Mouse (Mus musculus) spleen, adult 2 months (tissue): ENCODE measurements around the gene Dst. TPM values are rescaled to one million over a fixed set of nuclear protein-coding genes. Genes with fewer than 3 reads are reported as not detected.

Source experiments
- DNase-seq, 2 experiments: peaks; one replicate each; pipeline versions ENCODE4 v3.0.0 to v3.0.0-alpha.2; 2012 to 2021; ENCODE audit warnings: low spot score in 2 of 2, low read depth in 1 of 2
- H3K27ac ChIP-seq: fragments of 200-500 bp; 2 replicates; pipeline ENCODE4 v1.5.1; 2012; ENCODE audit warnings: low read length, inconsistent platforms; ENCODE audit not compliant: insufficient read depth
- H3K27me3 ChIP-seq: fragments of 200-500 bp; 2 replicates; pipeline ENCODE4 v1.6.1; 2012; ENCODE audit warnings: mild to moderate bottlenecking, moderate library complexity, low read length, inconsistent platforms; ENCODE audit not compliant: control insufficient read depth, insufficient read depth
- H3K36me3 ChIP-seq: fragments of 200-500 bp; 2 replicates; pipeline ENCODE4 v1.6.1; 2012; ENCODE audit warnings: mild to moderate bottlenecking, low read length, inconsistent platforms; ENCODE audit not compliant: control insufficient read depth, insufficient read depth
- H3K4me1 ChIP-seq: fragments of 200-500 bp; 2 replicates; pipeline ENCODE4 v1.6.1; 2011; ENCODE audit warnings: inconsistent platforms; ENCODE audit not compliant: control insufficient read depth, insufficient read depth, insufficient read length
- H3K4me3 ChIP-seq: fragments of 200-500 bp; 2 replicates; pipeline ENCODE4 v1.5.1; 2011; ENCODE audit warnings: mild to moderate bottlenecking, inconsistent platforms; ENCODE audit not compliant: insufficient read depth, insufficient read length; ENCODE audit errors: extremely low read depth
- CTCF ChIP-seq: fragments of 200-500 bp; IDR thresholded peaks from 2 replicates; pipeline ENCODE4 v1.5.1; 2011; ENCODE audit warnings: mild to moderate bottlenecking, inconsistent platforms; ENCODE audit not compliant: insufficient read depth, insufficient read length, insufficient replicate concordance; ENCODE audit errors: extremely low read depth
- POLR2A ChIP-seq: fragments of 200-500 bp; IDR thresholded peaks from 2 replicates; pipeline ENCODE4 v1.6.1; 2011; ENCODE audit warnings: low read depth, low read length, inconsistent platforms
- WGBS: fragments of 180-500 bp; shearing (Covaris S2); methylation state at CpG from one replicate; pipeline ENCODE4 v1.1.7; 2018; 5-methylcytosine and 5-hydroxymethylcytosine counted together
- polyA plus RNA-seq: library from polyadenylated mRNA; depleted of rRNA; stranded (reverse); fragments of >200 nt; gene quantifications from 2 replicates; pipeline ENCODE4 v1.2.3, GENCODE M21; 2012

The Dst gene
- polyA plus RNA-seq, 1 experiment, result 7.6 TPM

DNA sequence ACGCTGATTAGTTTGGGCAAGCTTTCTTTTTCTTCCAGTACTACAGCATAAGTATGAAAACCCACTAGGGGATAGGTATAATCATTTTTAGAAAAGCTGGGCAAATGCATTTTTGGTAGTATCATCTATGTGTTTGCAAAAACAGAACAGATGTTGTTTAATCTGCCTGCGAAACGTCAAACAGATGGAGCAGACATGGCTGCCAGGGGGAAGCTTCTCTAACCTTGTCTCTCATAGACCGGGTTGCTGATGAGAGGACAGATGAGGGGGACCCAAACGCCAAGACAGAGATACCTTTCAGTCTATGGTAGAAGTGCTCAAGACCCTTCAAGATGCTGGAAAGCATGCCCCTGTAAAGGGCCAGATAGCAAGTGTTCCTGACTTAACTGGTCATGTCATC, 40.5 kb downstream of the Dst start:
- Histone ChIP-seq H3K27ac (no peak overlapping the region), H3K27me3 (no peaks in the 10 kb centered on the region), H3K36me3 (no peaks in the 10 kb centered on the region), H3K4me1 (no peaks in the 10 kb centered on the region), H3K4me3 (no peak overlapping the region)
- no peak for TF ChIP-seq CTCF
- no peak for TF ChIP-seq POLR2A
- WGBS, result 90% methylated on average over 5 of the region's 5 CpGs
- no peak for DNase-seq

GRCm38 (mm10) chr1:33955626-33956025, 47.6 kb downstream of the Dst start:
- WGBS, result 92% methylated on average over 6 of the region's 6 CpGs

DNA sequence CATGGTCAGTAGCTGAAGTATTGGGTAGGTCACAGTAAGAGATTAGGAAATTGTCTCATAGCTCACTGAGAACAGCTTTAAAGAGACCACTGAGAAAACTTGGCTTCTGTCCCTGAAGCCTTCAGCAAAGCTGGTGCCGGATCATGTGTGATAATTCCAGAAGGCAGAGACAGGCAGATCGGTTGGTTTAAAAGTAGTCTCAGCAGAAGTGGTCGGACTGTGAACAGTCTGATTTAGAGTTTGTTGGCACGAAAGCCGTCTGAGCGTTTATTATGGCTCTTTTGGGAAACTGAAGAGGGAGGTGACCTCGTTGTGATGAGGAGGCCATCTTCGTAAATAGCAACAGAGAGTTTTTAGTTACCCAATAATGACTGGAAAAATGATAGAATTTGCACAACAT, 52.4 kb downstream of the Dst start:
- Histone ChIP-seq H3K36me3 (no peaks in the 10 kb centered on the region), H3K27me3 (no peaks in the 10 kb centered on the region), H3K27ac (no peak overlapping the region), H3K4me1 (no peaks in the 10 kb centered on the region), H3K4me3 (no peak overlapping the region)
- TF ChIP-seq CTCF (no peak), POLR2A (no peak)
- no peak for DNase-seq
- WGBS, result 83% methylated on average over 8 of the region's 8 CpGs

More at GRCm38 (mm10) chr1:33955626-33956025, 47.6 kb downstream of the Dst start:
- Histone ChIP-seq H3K27ac (no peak overlapping the region), H3K4me3 (no peak overlapping the region), H3K36me3 (no peaks in the 10 kb centered on the region), H3K27me3 (no peaks in the 10 kb centered on the region), H3K4me1 (no peaks in the 10 kb centered on the region)
- no peak for DNase-seq
- no peak for TF ChIP-seq POLR2A
- no peak for TF ChIP-seq CTCF

DNA sequence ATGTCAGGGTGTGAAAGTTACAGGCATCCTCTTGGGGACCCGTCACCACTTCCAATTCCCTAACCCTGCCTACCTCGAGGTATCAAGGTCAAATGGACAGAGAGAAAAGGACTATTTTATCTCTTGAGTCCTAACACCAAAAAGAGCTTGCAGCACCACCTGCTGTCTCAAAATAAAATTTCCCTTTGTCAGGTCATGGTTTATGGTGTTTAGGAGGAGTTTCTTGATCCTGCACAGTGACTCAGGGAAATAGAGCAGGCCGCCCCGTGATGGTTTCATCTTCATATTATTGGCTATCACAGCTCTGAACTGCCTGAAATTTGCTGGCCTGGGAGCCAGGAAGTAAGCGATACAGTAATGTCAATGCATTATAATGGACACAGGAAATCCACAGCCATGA, 56.6 kb downstream of the Dst start:
- no peaks in the 10 kb centered on the region for H3K36me3 ChIP-seq
- DNase-seq, result no peak
- TF ChIP-seq POLR2A (no peak), CTCF (no peak)
- WGBS, result 18% methylated on average over 5 of the region's 5 CpGs
- H3K27me3 ChIP-seq, result no peaks in the 10 kb centered on the region
- H3K4me3 ChIP-seq, result no peak overlapping the region
- H3K27ac ChIP-seq, result no peak overlapping the region
- no peaks in the 10 kb centered on the region for H3K4me1 ChIP-seq

DNA sequence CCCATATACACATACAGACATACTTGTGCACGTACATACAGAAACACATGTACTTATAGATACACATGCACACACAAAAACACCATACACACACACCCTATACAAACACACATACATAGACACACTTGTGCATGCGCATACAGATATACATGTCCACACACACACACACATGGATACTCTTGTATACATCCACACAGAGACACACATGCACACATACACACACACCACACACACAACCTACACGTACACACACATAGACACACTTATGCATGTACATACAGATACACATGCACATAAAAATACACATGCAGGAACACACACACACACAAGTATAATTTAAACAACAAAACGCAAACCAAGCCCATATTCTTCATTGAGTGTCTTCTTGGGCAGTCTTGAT, 57.8 kb downstream of the Dst start:
- no peak for DNase-seq
- Histone ChIP-seq H3K27me3 (no peaks in the 10 kb centered on the region), H3K4me3 (no peak overlapping the region), H3K27ac (no peak overlapping the region), H3K36me3 (no peaks in the 10 kb centered on the region), H3K4me1 (no peaks in the 10 kb centered on the region)
- 90% methylated on average over 4 of the region's 4 CpGs for WGBS
- no peak for TF ChIP-seq CTCF
- no peak for TF ChIP-seq POLR2A

DNA sequence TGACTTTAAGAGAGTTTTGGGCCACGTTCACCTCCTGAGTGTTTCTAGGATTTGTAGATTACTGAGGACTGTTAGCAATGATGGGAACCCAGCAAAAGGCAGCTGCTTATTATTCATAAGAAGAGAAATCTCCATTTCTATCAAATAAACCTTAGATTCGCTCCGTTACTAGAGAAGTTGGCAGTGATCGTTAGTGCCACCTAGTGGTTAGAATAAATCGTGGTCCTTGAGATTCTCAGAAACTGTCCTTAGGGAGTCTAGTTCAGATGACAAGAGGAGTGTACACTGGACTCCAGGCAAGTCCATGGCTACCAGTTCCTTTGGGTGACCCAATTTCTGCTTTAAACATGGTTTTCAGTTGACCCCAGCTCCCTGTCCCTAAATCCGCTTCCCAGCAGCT, 58.3 kb downstream of the Dst start:
- WGBS, result 23% methylated on average over 6 of the region's 6 CpGs
- peak in 1 of 2 experiments; percentile 5 for DNase-seq
- Histone ChIP-seq H3K27me3 (no peaks in the 10 kb centered on the region), H3K4me1 (no peaks in the 10 kb centered on the region), H3K36me3 (no peaks in the 10 kb centered on the region), H3K4me3 (no peak overlapping the region), H3K27ac (no peak overlapping the region)
- TF ChIP-seq CTCF, result no peak
- no peak for TF ChIP-seq POLR2A

- WGBS, result 90% methylated on average over 4 of the region's 4 CpGs
- no peak overlapping the region for H3K4me3 ChIP-seq
- H3K27ac ChIP-seq, result no peak overlapping the region
- H3K36me3 ChIP-seq, result no peaks in the 10 kb centered on the region
- H3K27me3 ChIP-seq, result no peaks in the 10 kb centered on the region
- no peaks in the 10 kb centered on the region for H3K4me1 ChIP-seq
- no peak for DNase-seq
- TF ChIP-seq POLR2A (no peak), CTCF (no peak)
Observed at GRCm38 (mm10) chr1:33967206-33967605, 59.2 kb downstream of the Dst start.

GRCm38 (mm10) chr1:33969910-33970309, 61.9 kb downstream of the Dst start:
- Histone ChIP-seq H3K4me1 (no peaks in the 10 kb centered on the region), H3K27me3 (no peaks in the 10 kb centered on the region), H3K27ac (no peak overlapping the region), H3K4me3 (no peak overlapping the region), H3K36me3 (no peaks in the 10 kb centered on the region)
- WGBS, result 63% methylated on average over 2 of the region's 2 CpGs
- no peak for TF ChIP-seq POLR2A
- no peak for DNase-seq
